Mouse (Mus musculus): ENCODE results near the gene Ptprn2. TPM values are rescaled to one million over a fixed set of nuclear protein-coding genes. Genes with fewer than 3 reads are reported as not detected.

Ptprn2 gene
- polyA plus RNA-seq, 1 experiment from 2014 or later: 0.13 TPM

- Histone ChIP-seq H3K4me1 (replicated peaks) (0 out of 2 replicates have a peak, but pooled peaks cover 4% of the 10 kb centered on the region), H3K9me3 (replicated peaks) (no peaks in the 10 kb centered on the region), H3K4me2 (no peak overlapping the region), H3K27ac (no peak overlapping the region), H3K9ac (no peak overlapping the region), H3K4me3 (no peak overlapping the region), H3K36me3 (no peaks in the 10 kb centered on the region), H3K27me3 (no peaks in the 10 kb centered on the region)
- WGBS: 15% methylated on average over 2 of the region's 2 CpGs
- 0 out of 2 replicates have a peak, but pooled peaks have one; percentile 39 for ATAC-seq (replicated peaks; ENCODE audit: insufficient number of reproducible peaks, insufficient read depth, low FRiP score, low read depth)
Observed at GRCm38 (mm10) chr12:117017912-117018311, 532.4 kb downstream of the Ptprn2 start.

GRCm38 (mm10) chr12:117023235-117023634 is 537.7 kb downstream of the Ptprn2 start:
- no peak overlapping the region for H3K4me3 ChIP-seq
- no peaks in the 10 kb centered on the region for H3K27me3 ChIP-seq
- no peak for ATAC-seq (replicated peaks; ENCODE audit: insufficient number of reproducible peaks, insufficient read depth, low FRiP score, low read depth)
- H3K4me1 ChIP-seq (replicated peaks): peaks cover 4% of the 10 kb centered on the region; the same call in 1 of the 2 replicates
- H3K4me2 ChIP-seq: no peak overlapping the region
- H3K27ac ChIP-seq: no peak overlapping the region
- H3K9ac ChIP-seq: no peak overlapping the region
- WGBS: 81% methylated on average over 4 of the region's 4 CpGs
- no peaks in the 10 kb centered on the region for H3K36me3 ChIP-seq
- H3K9me3 ChIP-seq (replicated peaks): no peaks in the 10 kb centered on the region

- H3K9me3 ChIP-seq (replicated peaks): no peaks in the 10 kb centered on the region
- H3K4me1 ChIP-seq (replicated peaks): peaks cover 4% of the 10 kb centered on the region; the same call in 1 of the 2 replicates
- no peak overlapping the region for H3K4me2 ChIP-seq
- no peak overlapping the region for H3K9ac ChIP-seq
- no peak overlapping the region for H3K27ac ChIP-seq
- no peak overlapping the region for H3K4me3 ChIP-seq
- ATAC-seq (replicated peaks; ENCODE audit: insufficient number of reproducible peaks, insufficient read depth, low FRiP score, low read depth): no peak
- 33% methylated on average over 4 of the region's 4 CpGs for WGBS
- no peaks in the 10 kb centered on the region for H3K27me3 ChIP-seq
- H3K36me3 ChIP-seq: no peaks in the 10 kb centered on the region
Observed at GRCm38 (mm10) chr12:117024916-117025315, 539.4 kb downstream of the Ptprn2 start.

- Histone ChIP-seq H3K36me3 (no peaks in the 10 kb centered on the region), H3K4me2 (no peak overlapping the region), H3K27me3 (no peaks in the 10 kb centered on the region), H3K27ac (no peak overlapping the region), H3K4me1 (replicated peaks) (peaks cover 4% of the 10 kb centered on the region; the same call in 1 of the 2 replicates), H3K9ac (no peak overlapping the region), H3K9me3 (replicated peaks) (no peaks in the 10 kb centered on the region), H3K4me3 (no peak overlapping the region)
- no peak for ATAC-seq (replicated peaks; ENCODE audit: insufficient number of reproducible peaks, insufficient read depth, low FRiP score, low read depth)
Observed at GRCm38 (mm10) chr12:117025676-117026075, 540.2 kb downstream of the Ptprn2 start.

- ATAC-seq (replicated peaks; ENCODE audit: insufficient number of reproducible peaks, insufficient read depth, low FRiP score, low read depth): no peak
- H3K9ac ChIP-seq: no peak overlapping the region
- H3K9me3 ChIP-seq (replicated peaks): no peaks in the 10 kb centered on the region
- no peak overlapping the region for H3K27ac ChIP-seq
- H3K4me1 ChIP-seq (replicated peaks): peaks cover 4% of the 10 kb centered on the region; the same call in 1 of the 2 replicates
- no peaks in the 10 kb centered on the region for H3K27me3 ChIP-seq
- WGBS: 62% methylated on average over 6 of the region's 6 CpGs
- H3K4me2 ChIP-seq: no peak overlapping the region
- H3K36me3 ChIP-seq: no peaks in the 10 kb centered on the region
- no peak overlapping the region for H3K4me3 ChIP-seq
Observed at GRCm38 (mm10) chr12:117027351-117027750, 541.8 kb downstream of the Ptprn2 start.

GRCm38 (mm10) chr12:117028333-117028961 is 542.9 kb downstream of the Ptprn2 start:
- 69% methylated on average over 5 of the region's 5 CpGs for WGBS
- peaks cover 4% of the 10 kb centered on the region; the same call in 1 of the 2 replicates for H3K4me1 ChIP-seq (replicated peaks)
- no peak overlapping the region for H3K4me3 ChIP-seq
- H3K9ac ChIP-seq: no peak overlapping the region
- no peaks in the 10 kb centered on the region for H3K36me3 ChIP-seq
- no peak overlapping the region for H3K4me2 ChIP-seq
- no peaks in the 10 kb centered on the region for H3K27me3 ChIP-seq
- ATAC-seq (replicated peaks; ENCODE audit: insufficient number of reproducible peaks, insufficient read depth, low FRiP score, low read depth): no peak
- no peaks in the 10 kb centered on the region for H3K9me3 ChIP-seq (replicated peaks)
- no peak overlapping the region for H3K27ac ChIP-seq

GRCm38 (mm10) chr12:117033172-117033571 is 547.7 kb downstream of the Ptprn2 start:
- no peak for ATAC-seq (replicated peaks; ENCODE audit: insufficient number of reproducible peaks, insufficient read depth, low FRiP score, low read depth)
- 100% methylated on average over 1 of the region's 1 CpGs for WGBS
- Histone ChIP-seq H3K4me3 (no peak overlapping the region), H3K4me2 (no peak overlapping the region), H3K9ac (no peak overlapping the region), H3K4me1 (replicated peaks) (no peaks in the 10 kb centered on the region), H3K9me3 (replicated peaks) (no peaks in the 10 kb centered on the region), H3K27me3 (no peaks in the 10 kb centered on the region), H3K36me3 (no peaks in the 10 kb centered on the region), H3K27ac (no peak overlapping the region)

GRCm38 (mm10) chr12:117034506-117034905 is 549.0 kb downstream of the Ptprn2 start:
- Histone ChIP-seq H3K4me3 (no peak overlapping the region), H3K4me1 (replicated peaks) (no peaks in the 10 kb centered on the region), H3K9me3 (replicated peaks) (no peaks in the 10 kb centered on the region), H3K27ac (no peak overlapping the region), H3K4me2 (no peak overlapping the region), H3K27me3 (no peaks in the 10 kb centered on the region), H3K9ac (no peak overlapping the region), H3K36me3 (no peaks in the 10 kb centered on the region)
- ATAC-seq (replicated peaks; ENCODE audit: insufficient number of reproducible peaks, insufficient read depth, low FRiP score, low read depth): no peak
- 74% methylated on average over 3 of the region's 3 CpGs for WGBS

GRCm38 (mm10) chr12:117035243-117035642 is 549.7 kb downstream of the Ptprn2 start:
- H3K36me3 ChIP-seq: no peaks in the 10 kb centered on the region
- H3K27ac ChIP-seq: no peak overlapping the region
- 0 out of 2 replicates have a peak, but pooled peaks have one; percentile 35 for ATAC-seq (replicated peaks; ENCODE audit: insufficient number of reproducible peaks, insufficient read depth, low FRiP score, low read depth)
- H3K9ac ChIP-seq: no peak overlapping the region
- H3K4me3 ChIP-seq: no peak overlapping the region
- 5% methylated on average over 2 of the region's 2 CpGs for WGBS
- H3K4me2 ChIP-seq: no peak overlapping the region
- no peaks in the 10 kb centered on the region for H3K27me3 ChIP-seq
- no peaks in the 10 kb centered on the region for H3K9me3 ChIP-seq (replicated peaks)
- no peaks in the 10 kb centered on the region for H3K4me1 ChIP-seq (replicated peaks)

GRCm38 (mm10) chr12:117039411-117039810 is 553.9 kb downstream of the Ptprn2 start:
- Histone ChIP-seq H3K9ac (no peak overlapping the region), H3K36me3 (no peaks in the 10 kb centered on the region), H3K27me3 (no peaks in the 10 kb centered on the region), H3K4me1 (replicated peaks) (no peaks in the 10 kb centered on the region), H3K9me3 (replicated peaks) (no peaks in the 10 kb centered on the region), H3K4me3 (no peak overlapping the region), H3K27ac (no peak overlapping the region), H3K4me2 (no peak overlapping the region)
- ATAC-seq (replicated peaks; ENCODE audit: insufficient number of reproducible peaks, insufficient read depth, low FRiP score, low read depth): no peak
- WGBS: 62% methylated on average over 3 of the region's 3 CpGs

- Histone ChIP-seq H3K36me3 (no peaks in the 10 kb centered on the region), H3K27me3 (no peaks in the 10 kb centered on the region), H3K9me3 (replicated peaks) (no peaks in the 10 kb centered on the region), H3K4me3 (no peak overlapping the region), H3K27ac (no peak overlapping the region), H3K4me2 (no peak overlapping the region), H3K9ac (no peak overlapping the region), H3K4me1 (replicated peaks) (no peaks in the 10 kb centered on the region)
- WGBS: 87% methylated on average over 2 of the region's 2 CpGs
- no peak for ATAC-seq (replicated peaks; ENCODE audit: insufficient number of reproducible peaks, insufficient read depth, low FRiP score, low read depth)
Observed at GRCm38 (mm10) chr12:117041409-117041808, 555.9 kb downstream of the Ptprn2 start.

GRCm38 (mm10) chr12:117042706-117043105 is 557.2 kb downstream of the Ptprn2 start:
- no peak for ATAC-seq (replicated peaks; ENCODE audit: insufficient number of reproducible peaks, insufficient read depth, low FRiP score, low read depth)
- Histone ChIP-seq H3K9me3 (replicated peaks) (no peaks in the 10 kb centered on the region), H3K27me3 (no peaks in the 10 kb centered on the region), H3K9ac (no peak overlapping the region), H3K4me2 (no peak overlapping the region), H3K27ac (no peak overlapping the region), H3K4me3 (no peak overlapping the region), H3K36me3 (no peaks in the 10 kb centered on the region), H3K4me1 (replicated peaks) (0 out of 2 replicates have a peak, but pooled peaks cover under 1% of the 10 kb centered on the region)
- WGBS: 64% methylated on average over 7 of the region's 7 CpGs
